Comparison of ENCODE assay signal across 9 mouse cellular contexts in genomic region chr4:57451896-57452295, GRCm38 (mm10). TPM values are rescaled to one million over a fixed set of nuclear protein-coding genes. Genes with fewer than 3 reads are reported as not detected.
DNase-seq lines count a peak whose midpoint lies in the region.
"Had no signal": no experiment of that assay in that cellular context is flagged by ENCODE, and none has a peak within 500 bp of the region (broad histone marks: within the 10 kb centered on the region; RNA-seq: fewer than 3 reads in every experiment).

No protein-coding gene starts in this region.

- DNase-seq in left cerebral cortex, postnatal 14 days (ENCODE audit: low spot score in 2 of 2), result peak; percentile 19 to 39
- no peak for DNase-seq in left cerebral cortex, postnatal 36 days (ENCODE audit: low spot score in 2 of 2)
- peak; percentile 77 for DNase-seq in NIH3T3 (ENCODE audit: low read depth)
- DNase-seq in cerebellum, adult 11-12 months, result peak; percentile 32
- DNase-seq in gastrocnemius, postnatal 4 days (ENCODE audit: low spot score in 2 of 2), result peak; percentile 21 to 51
- peak; percentile 11 for DNase-seq in large intestine, adult 2 months (ENCODE audit: low read depth, low spot score)
- peak; percentile 75 for DNase-seq in retina, embryonic 14.5 days (ENCODE audit: low spot score)
- no peak for DNase-seq in layer of hippocampus, adult 9-10 months (ENCODE audit: low spot score)

- WGBS in large intestine, adult 2 months, result 23% methylated on average over 3 of the region's 3 CpGs

- intact Hi-C loops in left cerebral cortex, postnatal 14 days (cut with DNase I), result no loop called here
- intact Hi-C loops in left cerebral cortex, postnatal 36 days (cut with DNase I), result loop anchor here (2.0 kb wide), 1 partner anchor 155 kb away; no protein-coding TSS in a partner anchor

RNA-seq across cellular contexts. Expression of gene Palm2, which starts 17.8 kb away (rescaled TPM):
- 10 to 100 TPM; 61.6 to 70.7 TPM for total RNA-seq in left cerebral cortex, postnatal 14 days (2021)
- 10 to 100 TPM; 59.0 to 68.7 TPM for total RNA-seq in left cerebral cortex, postnatal 36 days (2021)
- total RNA-seq in gastrocnemius, postnatal 4 days (2021), result 10 to 100 TPM; 12.9 to 13.7 TPM
- polyA plus RNA-seq in large intestine, adult 2 months (2012; rRNA removed), result 0.04 TPM in 2 replicates
- total RNA-seq: neutrophil, adult 5-6 weeks had no signal

Comparison
In these comparisons a context has a peak if more than half of its experiments do, and no peak if none do; other contexts are left out.
1. DNase-seq: peak in left cerebral cortex, postnatal 14 days (2 of 2), NIH3T3 (single experiment), cerebellum, adult 11-12 months (single experiment), gastrocnemius, postnatal 4 days (2 of 2), large intestine, adult 2 months (single experiment) and retina, embryonic 14.5 days (single experiment); none in left cerebral cortex, postnatal 36 days (0 of 2) and layer of hippocampus, adult 9-10 months (single experiment).
2. RNA of gene Palm2, which starts 17.8 kb away (total RNA-seq): 61.6 to 70.7 TPM in left cerebral cortex, postnatal 14 days and 59.0 to 68.7 TPM in left cerebral cortex, postnatal 36 days; 12.9 to 13.7 TPM in gastrocnemius, postnatal 4 days; every median in the first group is over 4 times any median in the second.